Mouse (Mus musculus) liver, adult 2 months (tissue): Measurements from ENCODE around the gene Rabggta.

ENCODE experiments used
- CTCF ChIP-seq: fragments of 200-500 bp; IDR thresholded peaks from 2 replicates; pipeline ENCODE4 v1.5.1; 2011; ENCODE audit warnings: low read depth, low read length, control low read depth
- POLR2A ChIP-seq: fragments of 200-500 bp; IDR thresholded peaks from 2 replicates; pipeline ENCODE4 v1.6.1; 2011; ENCODE audit warnings: low read length, control low read depth; ENCODE audit not compliant: insufficient read depth; ENCODE audit errors: extremely low read depth

- no peak for TF ChIP-seq POLR2A
- TF ChIP-seq CTCF, result no peak
Measured at GRCm38 (mm10) chr14:55716884-55717283, 5.2 kb downstream of the Rabggta start.
